Mouse (Mus musculus): ENCODE results near the gene Mphosph9. TPM values are rescaled to one million over a fixed set of nuclear protein-coding genes. Genes with fewer than 3 reads are reported as not detected.
"Not testable (repeated sequence)": the region's sequence is repeated elsewhere in the genome, so short reads cannot be mapped to it uniquely, and the experiment has no call there.

Mphosph9 gene
- total RNA-seq, 2 experiments from 2014 or later: 20.9 to 23.1 TPM

DNA sequence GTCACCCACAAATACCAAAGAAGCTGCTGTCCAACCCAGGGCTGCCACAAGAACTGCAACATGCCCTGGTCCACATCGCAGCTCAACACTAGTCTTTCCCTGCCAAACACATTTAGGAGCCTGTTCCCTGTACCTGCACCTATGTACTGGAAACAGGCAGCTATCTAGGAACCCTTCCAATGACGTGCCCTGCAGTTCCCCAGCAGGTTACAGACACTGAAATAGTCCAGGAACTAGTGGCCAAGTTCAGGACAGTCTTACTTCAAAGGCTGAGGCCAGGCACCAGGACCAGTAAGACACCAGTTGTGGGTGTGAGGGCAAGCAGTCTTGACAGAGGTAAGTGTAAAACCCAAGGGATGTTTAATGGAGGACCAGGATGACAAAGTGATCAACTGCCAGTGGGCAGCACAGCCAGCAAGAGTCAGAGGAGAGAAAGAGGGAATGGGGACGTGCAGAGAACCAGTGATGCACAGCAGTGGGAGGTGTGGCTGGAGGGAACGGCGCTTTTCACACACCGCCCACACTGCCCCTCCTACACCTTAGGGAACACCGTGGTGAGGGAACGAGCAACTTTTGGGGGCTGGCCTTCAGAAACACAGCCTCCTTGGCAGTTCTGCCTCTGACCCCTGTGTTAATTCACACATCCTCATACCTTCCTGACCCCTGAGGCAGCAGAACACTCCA, 110.1 kb downstream of the Mphosph9 start:
- TF ChIP-seq CTCF (IDR thresholded peaks at IDR 0.05): no peak
- peak overlapping the region; percentile 90 for H3K27ac ChIP-seq
- H3K4me3 ChIP-seq: no peak overlapping the region
- DNase-seq (ENCODE audit: extremely low spot score in 1 of 2, low spot score in 2 of 2): peak; percentile 71 to 89
- intact Hi-C loops (cut with DNase I): loop anchor here (1.0 to 2.0 kb wide), 2 partner anchors 30 to 45 kb away; no protein-coding TSS in a partner anchor

DNA sequence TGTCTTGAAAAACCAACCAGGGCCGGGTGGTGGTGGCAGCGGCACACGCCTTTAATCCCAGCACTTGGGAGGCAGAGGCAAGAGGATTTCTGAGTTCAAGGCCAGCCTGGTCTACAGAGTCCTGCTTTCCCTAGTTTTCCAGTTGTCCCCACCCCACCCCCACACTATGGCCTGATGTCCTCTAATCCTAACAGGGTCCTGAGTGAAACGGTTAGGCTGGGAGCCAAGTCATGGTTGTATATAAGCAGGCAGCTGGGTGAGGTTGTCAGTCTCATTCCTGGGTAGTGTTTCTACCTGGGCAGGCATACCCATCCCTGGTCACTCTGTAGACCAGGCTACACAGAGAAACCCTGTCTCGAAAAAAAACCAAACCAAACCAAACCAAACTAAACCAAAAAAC, 110.7 kb downstream of the Mphosph9 start:
- peak overlapping the region; percentile 90 for H3K27ac ChIP-seq
- DNase-seq (ENCODE audit: extremely low spot score in 1 of 2, low spot score in 2 of 2); H3K4me3 ChIP-seq; intact Hi-C loops (cut with DNase I): not testable (repeated sequence)

DNA sequence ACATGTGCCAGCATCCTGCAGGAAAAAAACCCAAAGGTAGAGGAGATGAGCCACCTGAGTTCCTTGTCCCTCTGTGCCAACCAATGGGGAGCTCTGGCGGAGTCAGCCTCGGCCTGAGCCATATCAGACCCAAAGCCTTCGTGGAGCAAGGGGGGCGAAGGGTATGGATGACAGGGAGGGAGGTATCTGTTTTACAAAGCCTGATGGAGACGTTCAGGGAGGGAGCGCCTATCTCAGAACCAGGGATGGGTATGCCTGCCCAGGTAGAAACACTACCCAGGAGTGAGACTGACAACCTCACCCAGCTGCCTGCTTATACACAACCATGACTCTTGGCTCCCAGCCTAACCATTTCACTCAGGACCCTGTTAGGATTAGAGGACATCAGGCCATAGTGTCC, 111.4 kb downstream of the Mphosph9 start:
- TF ChIP-seq CTCF (IDR thresholded peaks at IDR 0.05): no peak
- DNase-seq (ENCODE audit: extremely low spot score in 1 of 2, low spot score in 2 of 2): no peak
- intact Hi-C loops (cut with DNase I): no loop called here
- peak overlapping the region; percentile 90 for H3K27ac ChIP-seq
- no peak overlapping the region for H3K4me3 ChIP-seq

DNA sequence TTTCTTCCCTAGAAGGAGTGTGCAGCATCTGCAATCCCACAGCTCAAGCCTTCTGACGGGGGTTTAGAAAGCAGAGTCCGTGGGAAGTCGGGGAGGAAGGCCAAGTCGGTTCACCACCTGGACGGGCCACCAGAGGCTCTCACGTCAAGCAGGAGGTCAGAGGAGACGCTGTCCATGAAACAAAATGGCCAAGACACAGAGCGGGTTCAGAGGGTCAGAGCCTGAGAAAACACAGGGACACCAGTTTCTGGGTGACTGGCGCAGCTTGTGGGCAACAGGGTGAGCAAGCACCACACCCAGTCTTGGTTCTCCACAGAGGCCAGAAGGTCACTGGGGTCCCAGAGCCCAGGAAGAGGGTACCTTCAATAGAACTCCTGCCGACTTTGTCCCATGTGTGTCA, 112.1 kb downstream of the Mphosph9 start:
- TF ChIP-seq CTCF (IDR thresholded peaks at IDR 0.05): no peak
- Histone ChIP-seq H3K4me3 (no peak overlapping the region), H3K27ac (peak overlapping the region; percentile 90)
- DNase-seq (ENCODE audit: extremely low spot score in 1 of 2, low spot score in 2 of 2): no peak
- intact Hi-C loops (cut with DNase I): no loop called here

DNA sequence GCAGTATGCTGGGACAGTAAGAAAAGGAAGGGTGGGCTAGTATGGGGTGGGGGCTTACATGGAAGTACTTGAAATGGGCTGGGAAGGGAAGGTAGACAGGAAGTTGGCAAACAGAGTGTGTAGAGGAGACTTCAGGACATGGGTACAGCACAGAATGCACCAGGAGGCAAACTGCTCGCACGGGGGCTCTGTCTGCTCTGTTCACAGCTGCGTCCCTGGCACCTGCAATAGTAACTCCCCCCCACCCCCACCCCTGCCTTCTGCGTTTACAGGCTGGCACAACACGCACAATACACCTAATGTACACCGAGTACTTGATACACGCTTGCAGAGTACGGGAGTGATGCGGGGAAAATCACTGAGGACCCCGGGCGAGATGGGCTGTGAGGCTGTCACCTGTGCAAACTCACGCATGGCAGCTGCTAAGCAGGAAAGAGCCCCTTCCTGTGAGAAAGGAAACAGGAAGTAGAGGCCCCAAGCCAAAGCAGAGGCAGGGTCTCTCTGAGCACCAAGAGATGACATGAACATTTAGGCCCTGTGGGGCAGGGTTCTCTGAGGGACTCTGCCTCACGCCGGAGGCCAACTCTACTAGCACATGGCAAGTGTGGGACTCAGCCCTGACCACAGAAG, 113.1 kb downstream of the Mphosph9 start:
- Histone ChIP-seq H3K27ac (peak overlapping the region; percentile 90), H3K4me3 (no peak overlapping the region)
- TF ChIP-seq CTCF (IDR thresholded peaks at IDR 0.05): no peak
- no peak for DNase-seq (ENCODE audit: extremely low spot score in 1 of 2, low spot score in 2 of 2)
- intact Hi-C loops (cut with DNase I): no loop called here

DNA sequence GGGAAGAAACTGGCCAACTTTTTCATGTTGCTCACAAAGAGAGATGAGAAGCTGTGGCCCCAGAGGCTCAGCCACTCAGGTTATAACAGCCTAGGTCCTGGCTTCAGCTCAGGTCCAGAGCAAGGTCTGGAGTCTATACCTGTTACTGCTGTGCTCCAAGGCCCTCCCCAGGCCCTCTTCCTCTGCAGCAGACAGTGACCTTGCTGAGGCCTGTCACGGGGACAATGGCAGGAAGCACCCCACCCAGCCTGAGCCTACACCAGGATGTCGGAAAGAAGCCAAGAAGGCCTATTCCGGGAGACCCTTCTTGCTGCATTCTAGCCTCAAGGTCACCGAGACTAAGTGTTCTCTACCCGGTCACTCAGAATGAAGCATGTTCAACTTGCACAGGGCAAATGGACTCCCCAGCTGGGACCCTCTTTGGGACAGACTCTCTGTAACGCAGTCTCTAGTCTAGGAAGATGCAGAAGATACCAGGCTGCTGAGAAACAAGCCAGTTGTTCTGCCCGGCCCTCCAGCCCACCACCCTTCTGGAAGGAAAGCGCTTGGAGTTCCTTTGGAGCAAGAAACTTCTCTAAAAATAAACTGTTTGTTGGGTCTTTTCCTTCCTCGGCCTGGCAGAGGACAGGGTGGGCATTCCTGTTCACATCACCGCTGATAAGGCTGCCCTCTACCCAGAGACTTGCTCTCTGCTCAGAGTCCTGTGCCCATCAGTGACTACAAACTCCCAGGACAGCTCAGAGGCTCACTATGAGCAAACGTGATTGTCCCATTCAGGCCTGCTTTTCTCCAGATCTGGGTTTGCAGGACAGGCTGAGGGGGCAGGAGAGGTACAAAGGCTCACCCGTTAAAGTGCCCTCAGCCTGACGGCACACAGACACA, 113.9 kb downstream of the Mphosph9 start:
- H3K27ac ChIP-seq: peak overlapping the region; percentile 78
- no peak overlapping the region for H3K4me3 ChIP-seq
- DNase-seq (ENCODE audit: extremely low spot score in 1 of 2, low spot score in 2 of 2): no peak
- TF ChIP-seq CTCF (IDR thresholded peaks at IDR 0.05): no peak
- intact Hi-C loops (cut with DNase I): no loop called here

DNA sequence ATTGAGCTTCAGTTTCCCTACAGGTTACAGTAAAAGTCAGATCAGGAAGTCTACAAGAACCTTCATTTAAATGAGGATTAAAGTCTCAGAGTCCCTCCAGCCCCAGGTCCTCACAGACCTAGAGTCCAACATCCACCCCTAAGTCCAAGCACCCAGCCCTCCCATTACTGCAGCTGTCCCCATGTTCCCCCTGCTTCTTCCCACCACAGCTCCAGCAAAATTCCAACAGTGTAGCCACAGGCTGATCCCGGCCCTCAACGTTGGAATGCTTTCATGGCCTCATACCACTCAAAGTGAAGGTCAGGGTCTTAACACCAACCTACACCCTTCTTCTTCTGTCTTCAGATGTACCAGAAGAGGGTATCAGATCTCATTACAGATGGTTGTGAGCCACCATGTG, 116.1 kb downstream of the Mphosph9 start:
- H3K27ac ChIP-seq: peak overlapping the region; percentile 4; the same call in 1 of the 2 replicates
- intact Hi-C loops (cut with DNase I): no loop called here
- no peak overlapping the region for H3K4me3 ChIP-seq
- no peak for DNase-seq (ENCODE audit: extremely low spot score in 1 of 2, low spot score in 2 of 2)
- TF ChIP-seq CTCF (IDR thresholded peaks at IDR 0.05): no peak

DNA sequence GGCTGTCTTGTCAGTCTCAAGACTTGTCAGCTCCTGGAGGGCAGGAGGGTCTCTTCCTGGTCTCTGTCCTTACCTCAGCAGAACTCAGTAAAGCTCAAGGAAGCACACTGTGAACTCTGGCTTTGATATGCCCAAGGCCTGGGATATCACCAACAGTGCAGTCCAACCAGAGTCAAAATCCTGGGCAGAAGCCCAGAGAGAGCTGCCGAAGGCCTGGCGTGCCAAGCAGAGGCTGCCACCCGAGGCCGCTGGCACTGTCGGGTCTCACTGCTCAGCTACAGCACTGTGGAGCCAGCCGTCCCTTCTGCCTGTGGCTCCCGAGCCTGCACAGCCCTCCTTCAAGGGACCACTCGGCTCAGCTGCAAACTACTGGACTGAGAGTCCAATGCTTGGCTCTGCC, 116.5 kb downstream of the Mphosph9 start:
- Histone ChIP-seq H3K27ac (peak overlapping the region; percentile 4), H3K4me3 (no peak overlapping the region)
- no peak for DNase-seq (ENCODE audit: extremely low spot score in 1 of 2, low spot score in 2 of 2)
- no peak for TF ChIP-seq CTCF (IDR thresholded peaks at IDR 0.05)
- intact Hi-C loops (cut with DNase I): no loop called here

DNA sequence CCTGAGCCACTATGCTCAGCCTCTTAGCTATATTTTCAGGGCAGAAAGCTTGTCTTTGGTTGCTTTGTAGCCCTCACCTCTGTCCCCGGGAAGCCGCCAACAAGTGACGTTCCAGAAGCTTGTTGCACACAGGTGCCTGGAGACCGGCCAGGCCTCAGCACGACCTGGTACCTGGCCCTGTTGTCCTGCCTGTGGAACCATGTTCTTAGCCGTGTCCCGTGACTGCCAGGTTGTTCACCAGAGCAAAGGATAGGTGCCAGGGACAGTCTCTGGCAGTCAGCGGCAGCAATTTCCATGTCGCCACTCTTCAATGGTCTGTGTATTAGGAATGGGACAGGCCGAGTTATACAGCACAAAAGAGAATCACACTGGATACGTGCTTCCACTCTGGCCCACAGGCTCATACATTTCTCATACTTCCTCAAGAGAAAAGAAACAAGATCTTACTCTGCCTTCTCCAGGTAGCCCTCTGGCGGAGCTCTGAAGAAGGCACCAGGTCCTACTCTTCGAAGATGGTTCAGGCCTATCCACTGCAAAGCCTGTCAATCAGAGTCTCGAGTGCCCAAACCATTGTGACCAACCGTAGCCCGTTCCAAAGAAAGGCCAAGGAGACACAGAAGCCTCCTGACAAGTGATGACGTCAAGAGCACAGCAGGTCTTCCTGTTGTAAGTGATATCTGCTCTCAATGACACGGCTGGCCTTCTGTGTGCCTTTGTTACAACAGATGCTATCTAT, 117.3 kb downstream of the Mphosph9 start:
- H3K27ac ChIP-seq: peak overlapping the region; percentile 10; the same call in 1 of the 2 replicates
- H3K4me3 ChIP-seq: no peak overlapping the region
- no peak for TF ChIP-seq CTCF (IDR thresholded peaks at IDR 0.05)
- no peak for DNase-seq (ENCODE audit: extremely low spot score in 1 of 2, low spot score in 2 of 2)
- intact Hi-C loops (cut with DNase I): no loop called here

DNA sequence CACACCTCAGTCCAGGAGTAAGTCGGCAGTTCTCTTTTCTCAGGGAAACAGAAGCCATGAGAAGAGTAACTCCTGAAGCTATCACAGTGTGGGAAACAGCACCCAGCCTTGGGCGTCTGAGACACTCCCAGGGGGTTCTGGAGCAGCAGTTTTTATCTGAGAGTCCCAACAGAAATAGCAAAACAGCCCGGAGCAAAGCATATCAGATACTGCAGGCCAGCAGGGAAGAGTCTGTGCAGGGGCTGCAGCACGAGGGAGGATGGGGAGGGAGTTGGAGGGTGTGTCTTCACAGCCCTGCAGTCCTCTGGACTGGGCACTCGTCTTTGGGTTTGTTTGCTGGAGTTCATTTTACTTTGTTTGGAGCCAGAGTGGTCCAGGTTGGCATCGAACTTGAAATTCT, 117.9 kb downstream of the Mphosph9 start:
- intact Hi-C loops (cut with DNase I): no loop called here
- TF ChIP-seq CTCF (IDR thresholded peaks at IDR 0.05): no peak
- DNase-seq (ENCODE audit: extremely low spot score in 1 of 2, low spot score in 2 of 2): no peak
- Histone ChIP-seq H3K27ac (peak overlapping the region; percentile 10; the same call in 1 of the 2 replicates), H3K4me3 (no peak overlapping the region)

DNA sequence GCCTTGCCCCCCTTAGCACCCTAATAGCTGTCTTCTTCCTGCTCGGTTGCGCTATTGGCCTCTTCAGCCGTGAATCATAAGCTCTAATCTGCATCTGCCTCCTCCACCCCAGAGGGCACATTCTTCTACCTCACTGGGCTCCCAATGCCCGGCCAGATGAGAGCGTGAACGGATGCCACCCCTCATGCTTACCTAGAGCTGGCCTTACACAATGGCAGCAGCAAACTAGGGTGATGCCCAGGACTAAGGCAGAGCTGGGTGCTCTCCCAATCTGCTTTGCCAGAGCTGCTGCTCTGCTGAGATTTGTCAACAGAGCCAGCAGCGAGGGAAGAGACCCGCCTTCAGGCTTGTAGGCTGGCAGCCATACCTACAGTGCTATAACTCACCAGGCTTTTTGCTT, 119.7 kb downstream of the Mphosph9 start:
- no peak overlapping the region for H3K4me3 ChIP-seq
- intact Hi-C loops (cut with DNase I): no loop called here
- peak overlapping the region; percentile 72 for H3K27ac ChIP-seq
- no peak for TF ChIP-seq CTCF (IDR thresholded peaks at IDR 0.05)
- DNase-seq (ENCODE audit: extremely low spot score in 1 of 2, low spot score in 2 of 2): no peak

All from left cerebral cortex, adult 2 months (tissue).